In the genomic region with DNA sequence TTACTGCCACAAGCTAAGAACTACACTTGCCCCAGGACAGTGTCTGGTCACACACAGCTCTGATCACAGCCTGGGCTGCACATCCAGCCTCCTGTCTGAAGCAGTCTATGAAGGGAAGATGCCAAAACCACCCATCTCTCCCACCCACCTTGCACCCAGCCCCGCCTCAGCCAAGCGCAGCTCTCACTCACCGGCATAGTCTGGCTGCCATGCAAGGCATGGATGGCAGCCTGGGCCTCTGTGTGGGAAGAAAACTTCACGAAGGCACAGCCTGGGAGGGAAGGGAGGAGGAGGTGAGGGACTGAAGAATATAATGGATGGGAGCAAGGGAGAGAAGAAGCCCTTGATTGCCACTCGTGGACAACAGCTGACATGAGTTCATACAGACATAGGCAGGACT, we compare ENCODE assay signal across 25 mouse cellular contexts. TPM values are rescaled to one million over a fixed set of nuclear protein-coding genes. Genes with fewer than 3 reads are reported as not detected.
DNase-seq lines count a peak whose midpoint lies in the region; ATAC-seq and TF ChIP-seq lines count a peak whose summit lies in the region.
"Had no signal": no experiment of that assay in that cellular context is flagged by ENCODE, and none has a peak within 500 bp of the region (broad histone marks: within the 10 kb centered on the region; RNA-seq: fewer than 3 reads in every experiment).

No protein-coding gene starts in this region.

- ATAC-seq in monocyte, adult 5-6 weeks (replicated peaks; ENCODE audit: insufficient number of reproducible peaks, low FRiP score, low TSS enrichment, poor library complexity, severe bottlenecking): no peak
- ATAC-seq: activated CD4-positive, CD25-positive, alpha-beta regulatory T cell, adult 4 months; intestine, postnatal 0 days; liver, postnatal 0 days; Patski had no signal

- intact Hi-C loops in gastrocnemius, adult 2 months (cut with DNase I): no loop called here

- H3K27ac ChIP-seq in gastrocnemius, adult 2 months: no peak overlapping the region
- H3K27ac ChIP-seq: forebrain, embryonic 12.5 days; hindbrain, embryonic 15.5 days; kidney, postnatal 0 days; limb, embryonic 15.5 days; midbrain, embryonic 12.5 days; neural tube, embryonic 15.5 days had no signal

- H3K4me3 ChIP-seq in gastrocnemius, adult 2 months: no peak overlapping the region
- H3K4me3 ChIP-seq: forebrain, embryonic 12.5 days; hindbrain, embryonic 15.5 days; limb, embryonic 15.5 days; midbrain, embryonic 12.5 days; myocyte; neural tube, embryonic 15.5 days had no signal

- peak; percentile 11 for DNase-seq in gastrocnemius, adult 2 months
- no peak for DNase-seq in gastrocnemius, adult 18-20 months (ENCODE audit: low spot score)
- DNase-seq in right cerebral cortex, adult 18-20 months: peak; percentile 90
- no peak for DNase-seq in right cerebral cortex, postnatal 10 days (ENCODE audit: low spot score in 2 of 2)
- DNase-seq in left cerebral cortex, adult 9 months (ENCODE audit: low spot score in 2 of 2): peak; percentile 80 to 86
- DNase-seq in telencephalon, adult 2 months (ENCODE audit: low read depth, low spot score): peak; percentile 88
- DNase-seq in heart, adult 18-20 months: no peak
- DNase-seq: adrenal gland, postnatal 36 days; cerebellum, adult 9-11 months; gastrocnemius, postnatal 25 days; heart, postnatal 14 days; liver, postnatal 0 days; retina, postnatal 1 day; thymus, postnatal 25 days had no signal

- no peak for TF ChIP-seq CTCF in gastrocnemius, adult 2 months (IDR thresholded peaks at IDR 0.05)

RNA-seq across cellular contexts. Expression of gene Celf5, which starts 13.3 kb away (rescaled TPM):
- under 1 TPM in 1 of 2 experiments, not detected in 1; 0.17 TPM for total RNA-seq in gastrocnemius, adult 2 months (2021)
- under 1 TPM; 0.05 to 0.07 TPM for total RNA-seq in gastrocnemius, adult 18-20 months (2021)
- total RNA-seq in monocyte, adult 5-6 weeks (2017): 0.32 TPM in 1 of 3 replicates, not detected in the others
- under 1 TPM; 0.17 to 0.21 TPM for total RNA-seq in heart, adult 18-20 months (2021)

RNA-seq across cellular contexts. Expression of gene Nfic, which starts 13.8 kb away (rescaled TPM):
- total RNA-seq in gastrocnemius, adult 2 months (2021): 100 to 1,000 TPM; 207 to 215 TPM
- total RNA-seq in gastrocnemius, adult 18-20 months (2021): 100 to 1,000 TPM; 232 to 244 TPM
- total RNA-seq in monocyte, adult 5-6 weeks (2017): 4.1 to 7.6 TPM (median 5.1 TPM) in 3 replicates
- 10 to 100 TPM; 91.0 to 93.4 TPM for total RNA-seq in heart, adult 18-20 months (2021)

RNA-seq across cellular contexts. Expression of gene Ncln, which starts 26.9 kb away (rescaled TPM):
- total RNA-seq in gastrocnemius, adult 2 months (2021): 10 to 100 TPM; 38.3 to 44.8 TPM
- total RNA-seq in gastrocnemius, adult 18-20 months (2021): 10 to 100 TPM; 41.0 to 45.8 TPM
- 42.6 to 86.4 TPM (median 79.6 TPM) in 3 replicates for total RNA-seq in monocyte, adult 5-6 weeks (2017)
- total RNA-seq in heart, adult 18-20 months (2021): 10 to 100 TPM; 61.9 to 64.3 TPM

RNA-seq across cellular contexts. Expression of gene S1pr4, which starts 30.7 kb away (rescaled TPM):
- total RNA-seq in gastrocnemius, adult 2 months (2021): 1 to 10 TPM in 1 of 2 experiments, under 1 TPM in 1; 0.97 to 1.2 TPM
- under 1 TPM; 0.71 to 0.78 TPM for total RNA-seq in gastrocnemius, adult 18-20 months (2021)
- 20.5 to 50.8 TPM (median 33.5 TPM) in 3 replicates for total RNA-seq in monocyte, adult 5-6 weeks (2017)
- 1 to 10 TPM; 1.2 to 2.8 TPM for total RNA-seq in heart, adult 18-20 months (2021)

RNA-seq across cellular contexts. Expression of gene Gna15, which starts 54.8 kb away (rescaled TPM):
- total RNA-seq in gastrocnemius, adult 2 months (2021): under 1 TPM; 0.26 to 0.53 TPM
- total RNA-seq in gastrocnemius, adult 18-20 months (2021): under 1 TPM; 0.53 to 0.57 TPM
- total RNA-seq in monocyte, adult 5-6 weeks (2017): 20.3 to 41.0 TPM (median 29.4 TPM) in 3 replicates
- total RNA-seq in heart, adult 18-20 months (2021): 1 to 10 TPM; 1.4 to 1.5 TPM

Comparison
In these comparisons a context has a peak if more than half of its experiments do, and no peak if none do; other contexts are left out.
1. DNase-seq: peak in gastrocnemius, adult 2 months (single experiment), right cerebral cortex, adult 18-20 months (single experiment), left cerebral cortex, adult 9 months (2 of 2) and telencephalon, adult 2 months (single experiment); none in gastrocnemius, adult 18-20 months (single experiment), right cerebral cortex, postnatal 10 days (0 of 2) and heart, adult 18-20 months (0 of 2).
2. RNA of gene Nfic, which starts 13.8 kb away (total RNA-seq): 232 to 244 TPM in gastrocnemius, adult 18-20 months, 207 to 215 TPM in gastrocnemius, adult 2 months and 91.0 to 93.4 TPM in heart, adult 18-20 months; 4.1 to 7.6 TPM in monocyte, adult 5-6 weeks; every median in the first group is over 10 times any median in the second.